Mouse (Mus musculus): Measurements from ENCODE around the gene Iqcc. TPM values are rescaled to one million over a fixed set of nuclear protein-coding genes. Genes with fewer than 3 reads are reported as not detected.

Iqcc gene
- polyA plus RNA-seq, 1 experiment from 2014 or later = 24.5 TPM

DNA sequence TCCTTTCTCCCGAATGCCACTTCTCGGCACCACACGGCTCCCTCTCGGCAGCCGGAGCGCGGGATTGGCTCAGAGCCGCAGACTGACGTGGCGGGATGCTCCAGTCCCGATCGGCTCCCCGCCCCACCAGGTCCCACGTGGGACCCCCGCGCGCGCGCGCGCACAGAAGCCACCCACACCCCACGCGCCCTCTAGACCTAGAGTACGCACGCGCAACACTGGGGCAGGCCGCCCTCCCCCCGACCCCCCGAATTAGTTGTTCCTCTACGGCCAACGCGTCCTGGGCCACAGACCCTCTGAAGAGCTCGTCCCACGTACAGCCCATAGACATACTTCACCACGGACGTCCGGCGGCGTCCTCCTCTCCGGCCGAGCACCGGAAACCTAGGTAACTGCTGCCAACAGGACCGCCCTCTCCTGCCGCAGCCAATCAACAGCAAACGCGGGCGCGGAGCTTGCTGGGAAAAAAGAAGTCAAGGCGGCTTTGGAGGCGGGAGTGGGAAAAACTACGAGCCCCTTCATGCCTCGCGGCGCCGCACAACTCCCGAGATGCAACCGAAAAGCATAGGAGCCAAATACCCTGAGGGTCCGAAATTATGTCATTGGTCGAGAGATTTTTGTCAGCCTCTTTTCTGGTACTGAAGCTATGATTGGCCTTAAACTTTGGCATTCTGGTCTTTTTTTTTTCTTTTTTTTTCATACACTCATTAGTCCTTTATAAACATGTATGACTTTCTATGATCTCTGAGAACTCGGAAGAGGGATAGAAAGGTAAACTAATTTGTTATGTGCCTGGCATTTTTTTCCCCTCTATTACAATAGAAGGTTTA lies 22.0 kb upstream of the Iqcc start, which contains the start of gene Txlna:
Txlna (minus strand) TSS at position 428 of the 830 bp plus-strand sequence.
- WGBS (ENCODE audit: insufficient replicate concordance) = under 1% methylated on average over 60 of the region's 60 CpGs
- H3K36me3 ChIP-seq (ENCODE audit: control insufficient read depth, insufficient read depth, low read length) = peaks cover 27% of the 10 kb centered on the region
- peak within 1 kb of the TSS; percentile 94 for H3K27ac ChIP-seq (ENCODE audit: low read depth, low read length)
- H3K4me2 ChIP-seq = peak within 1 kb of the TSS; percentile 96
- H3K9me3 ChIP-seq (replicated peaks; ENCODE audit: control insufficient read depth, low read length) = no peaks in the 10 kb centered on the region
- peak within 1 kb of the TSS; percentile 69 for H3K4me3 ChIP-seq (ENCODE audit: low read depth, low read length)
- peak; percentile 96 for ATAC-seq (replicated peaks; ENCODE audit: insufficient number of reproducible peaks, low FRiP score, low TSS enrichment)
- peaks cover 13% of the 10 kb centered on the region; the same call in 1 of the 2 replicates for H3K4me1 ChIP-seq (ENCODE audit: control insufficient read depth, insufficient read depth, low read length)
- H3K27me3 ChIP-seq (ENCODE audit: control insufficient read depth, insufficient read depth, low read length) = no peaks in the 10 kb centered on the region
- peak within 1 kb of the TSS; percentile 83 for H3K9ac ChIP-seq (ENCODE audit: low read depth, low read length)

DNA sequence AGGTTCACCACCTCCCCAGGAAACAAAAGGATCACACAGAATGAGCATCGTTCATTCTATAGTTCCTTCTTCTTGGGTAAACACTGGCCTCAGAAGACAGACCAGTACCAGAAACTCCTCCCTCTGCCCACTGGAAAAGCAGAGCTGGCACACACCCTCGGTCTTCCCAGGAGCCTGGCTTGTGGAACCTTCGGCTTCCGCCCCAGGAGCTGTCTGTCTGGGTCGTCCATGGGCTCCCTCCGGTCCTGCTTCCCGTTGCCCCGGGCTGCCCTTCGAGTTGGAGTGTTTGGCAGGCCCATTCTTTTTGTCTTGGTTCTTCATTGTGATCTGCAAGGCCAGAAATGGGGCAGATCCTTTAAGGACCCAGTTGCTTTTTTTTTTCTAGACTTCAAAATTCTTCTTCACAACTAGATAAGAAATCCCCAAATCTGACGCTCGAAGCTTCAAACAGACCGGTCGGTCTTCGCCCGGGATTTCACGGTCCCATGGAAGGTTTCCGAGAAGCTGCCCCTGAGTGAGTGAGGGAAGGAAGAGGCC lies 21.3 kb upstream of the Iqcc start:
- Histone ChIP-seq H3K4me3 (ENCODE audit: low read depth, low read length) (peak overlapping the region; percentile 69), H3K36me3 (ENCODE audit: control insufficient read depth, insufficient read depth, low read length) (peaks cover 31% of the 10 kb centered on the region), H3K27ac (ENCODE audit: low read depth, low read length) (peak overlapping the region; percentile 94), H3K9ac (ENCODE audit: low read depth, low read length) (peak overlapping the region; percentile 83), H3K27me3 (ENCODE audit: control insufficient read depth, insufficient read depth, low read length) (no peaks in the 10 kb centered on the region), H3K4me2 (peak overlapping the region; percentile 96), H3K9me3 (replicated peaks; ENCODE audit: control insufficient read depth, low read length) (no peaks in the 10 kb centered on the region), H3K4me1 (ENCODE audit: control insufficient read depth, insufficient read depth, low read length) (peaks cover 13% of the 10 kb centered on the region; the same call in 1 of the 2 replicates)
- no peak for ATAC-seq (replicated peaks; ENCODE audit: insufficient number of reproducible peaks, low FRiP score, low TSS enrichment)
- 7% methylated on average over 17 of the region's 17 CpGs for WGBS (ENCODE audit: insufficient replicate concordance)

DNA sequence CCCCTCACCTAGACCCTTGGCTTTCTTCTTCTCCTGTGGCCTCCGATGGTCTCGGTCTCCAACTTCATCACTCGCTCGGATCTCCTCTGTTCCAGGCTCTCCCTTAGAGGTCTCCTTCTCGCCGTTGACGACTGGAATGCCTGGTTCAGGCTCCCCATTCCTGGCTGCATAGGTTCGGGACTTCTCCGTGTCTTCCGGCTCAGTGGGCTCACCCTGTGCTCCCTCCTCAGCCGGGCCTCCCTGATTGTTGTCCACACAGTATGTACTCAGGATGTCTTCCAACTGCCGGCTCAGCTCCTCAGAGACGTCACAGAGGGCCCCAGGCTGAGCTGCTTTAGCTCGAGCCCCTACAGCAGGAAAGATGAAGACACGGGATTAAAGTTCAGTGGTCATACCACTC lies 20.3 kb upstream of the Iqcc start:
- H3K9me3 ChIP-seq (replicated peaks; ENCODE audit: control insufficient read depth, low read length) = no peaks in the 10 kb centered on the region
- 84% methylated on average over 15 of the region's 15 CpGs for WGBS (ENCODE audit: insufficient replicate concordance)
- H3K4me3 ChIP-seq (ENCODE audit: low read depth, low read length) = peak overlapping the region; percentile 69; the same call in 1 of the 2 replicates
- no peaks in the 10 kb centered on the region for H3K27me3 ChIP-seq (ENCODE audit: control insufficient read depth, insufficient read depth, low read length)
- no peak for ATAC-seq (replicated peaks; ENCODE audit: insufficient number of reproducible peaks, low FRiP score, low TSS enrichment)
- H3K27ac ChIP-seq (ENCODE audit: low read depth, low read length) = no peak overlapping the region
- H3K9ac ChIP-seq (ENCODE audit: low read depth, low read length) = no peak overlapping the region
- peak overlapping the region; percentile 96 for H3K4me2 ChIP-seq
- H3K4me1 ChIP-seq (ENCODE audit: control insufficient read depth, insufficient read depth, low read length) = peaks cover 13% of the 10 kb centered on the region; the same call in 1 of the 2 replicates
- H3K36me3 ChIP-seq (ENCODE audit: control insufficient read depth, insufficient read depth, low read length) = peaks cover 38% of the 10 kb centered on the region

DNA sequence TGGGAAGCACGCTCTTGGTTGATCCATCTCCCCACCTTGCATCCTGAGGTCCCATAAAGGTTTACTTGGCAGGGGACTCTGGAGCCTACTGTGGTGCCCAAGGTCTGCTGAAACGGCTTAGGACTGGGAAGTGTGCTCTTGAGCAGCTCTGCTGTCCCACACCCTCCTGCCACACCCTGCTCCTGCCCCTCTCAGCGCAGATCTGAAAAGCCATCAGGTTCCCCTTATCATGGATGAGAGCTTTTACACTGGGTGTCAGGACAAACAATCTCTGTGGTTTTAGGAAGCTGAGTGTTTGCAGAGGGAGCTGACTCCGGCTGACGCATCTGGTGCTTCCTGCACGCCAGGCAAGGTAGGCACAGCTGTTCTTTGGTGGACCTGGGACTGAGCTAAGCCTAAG lies 15.0 kb upstream of the Iqcc start:
- 83% methylated on average over 6 of the region's 6 CpGs for WGBS (ENCODE audit: insufficient replicate concordance)
- Histone ChIP-seq H3K4me2 (no peak overlapping the region), H3K27ac (ENCODE audit: low read depth, low read length) (no peak overlapping the region), H3K9me3 (replicated peaks; ENCODE audit: control insufficient read depth, low read length) (no peaks in the 10 kb centered on the region), H3K27me3 (ENCODE audit: control insufficient read depth, insufficient read depth, low read length) (no peaks in the 10 kb centered on the region), H3K4me3 (ENCODE audit: low read depth, low read length) (no peak overlapping the region), H3K9ac (ENCODE audit: low read depth, low read length) (no peak overlapping the region), H3K36me3 (ENCODE audit: control insufficient read depth, insufficient read depth, low read length) (peaks cover 81% of the 10 kb centered on the region), H3K4me1 (ENCODE audit: control insufficient read depth, insufficient read depth, low read length) (no peaks in the 10 kb centered on the region)
- no peak for ATAC-seq (replicated peaks; ENCODE audit: insufficient number of reproducible peaks, low FRiP score, low TSS enrichment)

DNA sequence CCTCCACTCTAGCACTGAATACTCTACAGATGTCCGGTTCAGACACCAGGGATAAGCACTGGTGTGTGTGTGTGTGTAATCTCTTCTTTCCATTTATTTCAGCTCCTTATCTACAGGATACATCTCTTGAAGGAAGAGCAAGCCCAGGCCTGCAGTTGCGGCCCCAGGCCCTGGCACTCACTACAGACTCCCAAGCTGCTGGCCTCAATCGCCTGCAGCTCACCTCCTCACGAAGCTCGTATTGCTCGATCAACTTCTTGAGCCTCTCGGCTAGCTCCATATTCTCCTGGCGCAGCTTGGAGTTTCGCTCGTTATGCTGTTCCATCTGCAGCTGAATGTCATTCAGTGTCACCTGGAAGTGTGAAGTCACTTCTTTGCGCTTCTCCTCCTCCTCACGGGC lies 13.0 kb upstream of the Iqcc start:
- Histone ChIP-seq H3K27me3 (ENCODE audit: control insufficient read depth, insufficient read depth, low read length) (no peaks in the 10 kb centered on the region), H3K4me2 (no peak overlapping the region), H3K27ac (ENCODE audit: low read depth, low read length) (no peak overlapping the region), H3K4me1 (ENCODE audit: control insufficient read depth, insufficient read depth, low read length) (no peaks in the 10 kb centered on the region), H3K9me3 (replicated peaks; ENCODE audit: control insufficient read depth, low read length) (no peaks in the 10 kb centered on the region), H3K9ac (ENCODE audit: low read depth, low read length) (no peak overlapping the region), H3K36me3 (ENCODE audit: control insufficient read depth, insufficient read depth, low read length) (peaks cover 80% of the 10 kb centered on the region), H3K4me3 (ENCODE audit: low read depth, low read length) (no peak overlapping the region)
- 91% methylated on average over 12 of the region's 12 CpGs for WGBS (ENCODE audit: insufficient replicate concordance)
- ATAC-seq (replicated peaks; ENCODE audit: insufficient number of reproducible peaks, low FRiP score, low TSS enrichment) = no peak

DNA sequence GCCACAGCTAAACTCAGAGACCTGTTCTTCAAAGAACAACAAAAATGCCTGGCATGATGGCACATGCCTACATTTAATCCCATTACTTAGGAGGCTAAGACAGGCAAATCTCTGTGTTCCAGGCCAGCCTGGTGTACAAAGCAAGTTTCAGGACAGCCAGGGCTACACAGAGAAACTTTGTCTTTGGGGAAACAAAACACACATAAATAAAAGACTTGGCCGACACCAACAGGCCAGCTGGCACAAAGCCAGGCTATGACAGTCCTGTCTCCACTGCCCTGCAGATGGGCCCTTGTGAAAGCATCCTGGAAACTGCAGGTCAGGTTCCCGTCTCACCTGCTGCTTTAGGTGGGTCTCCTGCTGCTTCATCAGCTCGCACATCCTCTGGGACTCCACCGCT lies 12.0 kb upstream of the Iqcc start:
- Histone ChIP-seq H3K4me1 (ENCODE audit: control insufficient read depth, insufficient read depth, low read length) (no peaks in the 10 kb centered on the region), H3K27ac (ENCODE audit: low read depth, low read length) (no peak overlapping the region), H3K9ac (ENCODE audit: low read depth, low read length) (no peak overlapping the region), H3K4me2 (no peak overlapping the region), H3K36me3 (ENCODE audit: control insufficient read depth, insufficient read depth, low read length) (peaks cover 71% of the 10 kb centered on the region), H3K27me3 (ENCODE audit: control insufficient read depth, insufficient read depth, low read length) (no peaks in the 10 kb centered on the region), H3K9me3 (replicated peaks; ENCODE audit: control insufficient read depth, low read length) (no peaks in the 10 kb centered on the region), H3K4me3 (ENCODE audit: low read depth, low read length) (no peak overlapping the region)
- ATAC-seq (replicated peaks; ENCODE audit: insufficient number of reproducible peaks, low FRiP score, low TSS enrichment) = no peak
- WGBS (ENCODE audit: insufficient replicate concordance) = 88% methylated on average over 4 of the region's 4 CpGs

DNA sequence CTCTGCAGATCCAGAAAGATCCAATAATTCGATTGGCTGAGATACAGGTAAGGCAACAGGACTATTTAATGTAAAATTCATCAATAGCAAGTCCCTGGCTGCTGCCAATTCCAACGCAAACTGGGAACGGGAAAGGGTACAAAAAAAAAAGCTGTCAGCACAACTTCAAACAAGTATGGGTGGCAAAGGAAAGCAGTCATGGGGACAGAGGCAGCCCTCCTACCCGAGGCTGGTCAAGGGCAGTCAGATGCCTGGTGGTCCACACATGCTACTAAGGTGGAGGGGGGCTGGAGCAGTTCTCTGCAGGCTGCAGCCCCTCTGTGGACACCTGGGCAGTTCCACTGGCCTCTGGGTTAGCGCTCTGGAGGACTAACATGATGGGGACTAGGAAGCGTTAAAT lies 7.1 kb upstream of the Iqcc start:
- Histone ChIP-seq H3K4me2 (no peak overlapping the region), H3K9me3 (replicated peaks; ENCODE audit: control insufficient read depth, low read length) (no peaks in the 10 kb centered on the region), H3K9ac (ENCODE audit: low read depth, low read length) (no peak overlapping the region), H3K27ac (ENCODE audit: low read depth, low read length) (no peak overlapping the region), H3K4me1 (ENCODE audit: control insufficient read depth, insufficient read depth, low read length) (peaks cover 22% of the 10 kb centered on the region), H3K27me3 (ENCODE audit: control insufficient read depth, insufficient read depth, low read length) (no peaks in the 10 kb centered on the region), H3K4me3 (ENCODE audit: low read depth, low read length) (no peak overlapping the region), H3K36me3 (ENCODE audit: control insufficient read depth, insufficient read depth, low read length) (peaks cover 34% of the 10 kb centered on the region)
- ATAC-seq (replicated peaks; ENCODE audit: insufficient number of reproducible peaks, low FRiP score, low TSS enrichment) = no peak
- 72% methylated on average over 6 of the region's 6 CpGs for WGBS (ENCODE audit: insufficient replicate concordance)

DNA sequence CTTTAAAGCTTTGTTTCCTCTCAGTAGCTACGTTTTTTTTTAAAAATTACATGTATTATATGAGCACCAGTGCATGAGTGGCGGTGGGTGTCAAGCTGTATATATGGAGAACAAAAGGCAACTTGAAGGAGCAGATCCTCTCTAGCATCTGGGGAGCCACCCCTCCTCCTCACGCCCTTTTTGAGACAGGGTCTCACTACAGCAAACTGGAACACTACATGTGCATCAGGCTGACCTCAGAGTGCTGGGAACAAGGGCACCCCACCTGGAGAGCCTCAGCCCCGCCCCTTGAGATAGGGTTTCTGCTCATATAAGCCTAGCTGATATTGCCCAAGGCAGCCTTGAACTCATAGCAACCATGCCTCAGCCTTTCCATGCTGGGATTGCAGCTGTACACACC lies 6.6 kb upstream of the Iqcc start:
- Histone ChIP-seq H3K4me3 (ENCODE audit: low read depth, low read length) (no peak overlapping the region), H3K4me2 (peak overlapping the region; percentile 84), H3K27ac (ENCODE audit: low read depth, low read length) (no peak overlapping the region), H3K36me3 (ENCODE audit: control insufficient read depth, insufficient read depth, low read length) (peaks cover 29% of the 10 kb centered on the region), H3K9ac (ENCODE audit: low read depth, low read length) (no peak overlapping the region; the same call in 1 of the 2 replicates), H3K9me3 (replicated peaks; ENCODE audit: control insufficient read depth, low read length) (no peaks in the 10 kb centered on the region), H3K27me3 (ENCODE audit: control insufficient read depth, insufficient read depth, low read length) (no peaks in the 10 kb centered on the region), H3K4me1 (ENCODE audit: control insufficient read depth, insufficient read depth, low read length) (peaks cover 22% of the 10 kb centered on the region)
- ATAC-seq (replicated peaks; ENCODE audit: insufficient number of reproducible peaks, low FRiP score, low TSS enrichment) = no peak
- WGBS (ENCODE audit: insufficient replicate concordance) = 43% methylated on average over 4 of the region's 4 CpGs

All from heart, embryonic 11.5 days (tissue).